16 mouse cellular contexts compared by ENCODE assay signal in genomic region chr19:51043544-51043943, GRCm38 (mm10).
"Had no signal": no experiment of that assay in that cellular context is flagged by ENCODE, and none has a peak within 500 bp of the region (broad histone marks: within the 10 kb centered on the region; RNA-seq: fewer than 3 reads in every experiment).

No protein-coding gene starts in this region.

- H3K27me3 ChIP-seq: neural tube, embryonic 13.5 days; neural tube, embryonic 15.5 days; stomach, embryonic 15.5 days had no signal

- H3K4me2 ChIP-seq: neural tube, embryonic 13.5 days; neural tube, embryonic 15.5 days; stomach, embryonic 15.5 days had no signal

- H3K9ac ChIP-seq: neural tube, embryonic 13.5 days; neural tube, embryonic 15.5 days; stomach, embryonic 15.5 days had no signal

- H3K9me3 ChIP-seq: neural tube, embryonic 13.5 days; neural tube, embryonic 15.5 days; stomach, embryonic 15.5 days had no signal

- H3K36me3 ChIP-seq: neural tube, embryonic 13.5 days; neural tube, embryonic 15.5 days; stomach, embryonic 15.5 days had no signal

- H3K4me1 ChIP-seq: neural tube, embryonic 13.5 days; neural tube, embryonic 15.5 days; stomach, embryonic 15.5 days had no signal

- DNase-seq: retina, postnatal 1 day; right cerebral cortex, adult 18-20 months; right cerebral cortex, postnatal 14 days; right cerebral cortex, postnatal 25 days; right cerebral cortex, postnatal 4 days; spleen, adult 18-20 months; thymus, adult 18-20 months; thymus, adult 2 months; thymus, postnatal 14 days; thymus, postnatal 25 days; thymus, postnatal 36 days; thymus, postnatal 4 days had no signal

- H3K4me3 ChIP-seq: neural tube, embryonic 13.5 days; neural tube, embryonic 15.5 days; stomach, embryonic 15.5 days had no signal

- H3K27ac ChIP-seq: neural tube, embryonic 13.5 days; neural tube, embryonic 15.5 days; stomach, embryonic 15.5 days; stomach, postnatal 0 days had no signal
